Mouse (Mus musculus) left cerebral cortex, adult 2 months (tissue): Measurements from ENCODE around the gene Usp9x. TPM values are rescaled to one million over a fixed set of nuclear protein-coding genes. Genes with fewer than 3 reads are reported as not detected.

Experiments used
- DNase-seq, 2 experiments: peaks; one replicate each; pipeline ENCODE4 v3.0.0; 2021 to 2022; ENCODE audit warnings: low spot score in 2 of 2, mixed read lengths in 1 of 2; ENCODE audit errors: extremely low spot score in 1 of 2
- H3K27ac ChIP-seq: fragments of 200-600 bp; 2 replicates; pipeline ENCODE4 v1.8.1; 2022
- H3K4me3 ChIP-seq: fragments of 200-600 bp; 2 replicates; pipeline ENCODE4 v1.8.1; 2022
- CTCF ChIP-seq: fragments of 200-600 bp; IDR thresholded peaks from 2 replicates; pipeline ENCODE4 v1.8.1; 2022; ENCODE audit warnings: antibody characterized with exemption, mild to moderate bottlenecking, moderate library complexity
- intact Hi-C: fragments of 180-260 bp; cut with DNase I; formaldehyde crosslinking; loops from one replicate; pipeline ENCODE4 v1.15.1; 2025
- long read RNA-seq, 2 experiments: library from polyadenylated mRNA; stranded (forward); transcript quantifications; one replicate each; pipeline ENCODE4 v2.0.0; 2021; ENCODE audit warnings: borderline mapping rate in 2 of 2
- total RNA-seq, 2 experiments: library from RNA; stranded (reverse); gene quantifications; 2 replicates each; pipeline ENCODE4 v1.2.3; 2021

The Usp9x gene
- total RNA-seq = 100 to 1,000 TPM; 245 to 256 TPM
- long read RNA-seq, experiment 1, partial matches to known transcripts = 28 of 57 reads
- long read RNA-seq, experiment 1, other reads (novel, unspliced or antisense) = 29 of 57 reads
- long read RNA-seq, experiment 2, partial matches to known transcripts = 14 of 33 reads
- long read RNA-seq, experiment 2, other reads (novel, unspliced or antisense) = 19 of 33 reads

- Histone ChIP-seq H3K4me3 (peak within 1 kb of the TSS; percentile 69), H3K27ac (peak within 1 kb of the TSS; percentile 93)
- intact Hi-C loops = loop anchor here (1.0 to 10.0 kb wide), 5 partner anchors 30 to 397 kb away; partner anchors contain the start of gene 1810030O07Rik
- peak; percentile 79 to 80 for DNase-seq
- TF ChIP-seq CTCF = peak; percentile 57
Measured at GRCm38 (mm10) chrX:13071241-13071775, at the start of gene Usp9x. Gene Usp9x (plus strand): TSS chrX:13071498.

GRCm38 (mm10) chrX:13022547-13023310 lies 48.6 kb upstream of the Usp9x start:
- H3K4me3 ChIP-seq = no peak overlapping the region
- no peak overlapping the region for H3K27ac ChIP-seq
- intact Hi-C loops = no loop called here
- DNase-seq = no peak
- no peak for TF ChIP-seq CTCF

GRCm38 (mm10) chrX:13024539-13025202 lies 46.6 kb upstream of the Usp9x start:
- no peak for DNase-seq
- intact Hi-C loops = no loop called here
- no peak overlapping the region for H3K27ac ChIP-seq
- TF ChIP-seq CTCF = no peak
- no peak overlapping the region for H3K4me3 ChIP-seq

- no peak overlapping the region for H3K4me3 ChIP-seq
- DNase-seq = no peak
- intact Hi-C loops = no loop called here
- TF ChIP-seq CTCF = no peak
- H3K27ac ChIP-seq = no peak overlapping the region
Measured at GRCm38 (mm10) chrX:13025286-13025685, 46.0 kb upstream of the Usp9x start.

GRCm38 (mm10) chrX:13028156-13028555 lies 43.1 kb upstream of the Usp9x start:
- H3K27ac ChIP-seq = no peak overlapping the region
- no peak for DNase-seq
- intact Hi-C loops = no loop called here
- H3K4me3 ChIP-seq = no peak overlapping the region
- no peak for TF ChIP-seq CTCF

GRCm38 (mm10) chrX:13029996-13030395 lies 41.3 kb upstream of the Usp9x start:
- no peak overlapping the region for H3K27ac ChIP-seq
- no peak for DNase-seq
- H3K4me3 ChIP-seq = no peak overlapping the region
- intact Hi-C loops = loop anchor here (10.0 kb wide), 1 partner anchor 95 kb away; no protein-coding TSS in a partner anchor
- TF ChIP-seq CTCF = no peak

GRCm38 (mm10) chrX:13037085-13037484 lies 34.2 kb upstream of the Usp9x start:
- no peak for TF ChIP-seq CTCF
- intact Hi-C loops = loop anchor here (5.0 to 10.0 kb wide), 2 partner anchors 40 to 102 kb away; no protein-coding TSS in a partner anchor
- H3K4me3 ChIP-seq = no peak overlapping the region
- DNase-seq = no peak
- H3K27ac ChIP-seq = no peak overlapping the region

GRCm38 (mm10) chrX:13039211-13039610 lies 32.1 kb upstream of the Usp9x start:
- TF ChIP-seq CTCF = no peak; the same call in 1 of the 2 replicates
- Histone ChIP-seq H3K27ac (no peak overlapping the region), H3K4me3 (no peak overlapping the region)
- intact Hi-C loops = loop anchor here (5.0 to 10.0 kb wide), 2 partner anchors 42 to 104 kb away; no protein-coding TSS in a partner anchor
- no peak for DNase-seq

- Histone ChIP-seq H3K4me3 (no peak overlapping the region), H3K27ac (no peak overlapping the region)
- TF ChIP-seq CTCF = no peak
- no peak for DNase-seq
- intact Hi-C loops = loop anchor here (5.0 kb wide), 1 partner anchor 163 kb away; no protein-coding TSS in a partner anchor
Measured at GRCm38 (mm10) chrX:13040391-13040790, 30.9 kb upstream of the Usp9x start.

- intact Hi-C loops = loop anchor here (1.0 to 5.0 kb wide), 2 partner anchors 30 to 164 kb away; partner anchors contain the start of gene Usp9x
- no peak; the same call in 1 of the 2 replicates for TF ChIP-seq CTCF
- peak overlapping the region; percentile 92 for H3K27ac ChIP-seq
Measured at GRCm38 (mm10) chrX:13041630-13042129, 29.6 kb upstream of the Usp9x start.

GRCm38 (mm10) chrX:13043780-13044179 lies 27.5 kb upstream of the Usp9x start:
- Histone ChIP-seq H3K4me3 (no peak overlapping the region), H3K27ac (no peak overlapping the region)
- no peak for DNase-seq
- intact Hi-C loops = loop anchor here (5.0 kb wide), 1 partner anchor 166 kb away; no protein-coding TSS in a partner anchor
- no peak for TF ChIP-seq CTCF

More at GRCm38 (mm10) chrX:13041630-13042129, 29.6 kb upstream of the Usp9x start:
- peak; percentile 87 to 89 for DNase-seq
- H3K4me3 ChIP-seq = peak overlapping the region; percentile 59
